Mouse (Mus musculus) heart, adult 2 months (tissue): ENCODE data around the gene Reep3. TPM values are rescaled to one million over a fixed set of nuclear protein-coding genes. Genes with fewer than 3 reads are reported as not detected.

Source experiments
- DNase-seq, 2 experiments: peaks; one replicate each; pipeline ENCODE4 v3.0.0; 2021
- H3K27ac ChIP-seq: fragments of 200-600 bp; 2 replicates; pipeline ENCODE4 v1.8.1; 2022
- H3K27me3 ChIP-seq: fragments of 200-500 bp; 2 replicates; pipeline ENCODE4 v1.6.1; 2012; ENCODE audit warnings: mild to moderate bottlenecking, low read length, inconsistent platforms, mixed read lengths; ENCODE audit not compliant: control insufficient read depth, insufficient read depth
- H3K36me3 ChIP-seq: fragments of 200-500 bp; 2 replicates; pipeline ENCODE4 v1.6.1; 2012; ENCODE audit warnings: low read length, inconsistent platforms; ENCODE audit not compliant: control insufficient read depth, insufficient read depth
- H3K4me1 ChIP-seq: fragments of 200-500 bp; 2 replicates; pipeline ENCODE4 v1.6.1; 2011; ENCODE audit warnings: low read length; ENCODE audit not compliant: control insufficient read depth, insufficient read depth
- H3K4me3 ChIP-seq: fragments of 200-600 bp; 2 replicates; pipeline ENCODE4 v1.8.1; 2022
- H3K79me2 ChIP-seq: fragments of 200-500 bp; replicated peaks from 2 replicates; pipeline ENCODE4 v1.6.1; 2012; ENCODE audit warnings: mild to moderate bottlenecking, inconsistent platforms, low read length, moderate library complexity, mixed read lengths; ENCODE audit not compliant: control insufficient read depth, insufficient read depth
- H3K9ac ChIP-seq: fragments of 200-500 bp; 2 replicates; pipeline ENCODE4 v1.6.1; 2012; ENCODE audit warnings: low read depth, mild to moderate bottlenecking, control low read depth, inconsistent platforms, low read length, mixed read lengths
- CTCF ChIP-seq: fragments of 200-600 bp; IDR thresholded peaks from 2 replicates; pipeline ENCODE4 v1.8.1; 2022; ENCODE audit warnings: antibody characterized with exemption, mild to moderate bottlenecking, moderate library complexity
- EP300 ChIP-seq: fragments of 200-500 bp; IDR thresholded peaks from 2 replicates; pipeline ENCODE4 v1.6.1; 2011; ENCODE audit warnings: low read depth, low read length, control low read depth; ENCODE audit not compliant: insufficient read depth
- POLR2A ChIP-seq: fragments of 200-500 bp; IDR thresholded peaks from 2 replicates; pipeline ENCODE4 v1.6.1; 2011; ENCODE audit warnings: mild to moderate bottlenecking, low read depth, low read length, control low read depth; ENCODE audit not compliant: insufficient read depth
- WGBS: fragments of 180-500 bp; shearing (Covaris S2); methylation state at CpG from one replicate; pipeline ENCODE4 v1.1.7; 2018; 5-methylcytosine and 5-hydroxymethylcytosine counted together
- intact Hi-C: fragments of 180-260 bp; cut with DNase I; formaldehyde crosslinking; loops from one replicate; pipeline ENCODE4 v1.15.1; 2025
- polyA plus RNA-seq: library from polyadenylated mRNA; depleted of rRNA; stranded (reverse); fragments of >200 nt; gene quantifications from 2 replicates; pipeline ENCODE4 v1.2.3, GENCODE M21; 2012
- total RNA-seq, 2 experiments: library from RNA; stranded (reverse); gene quantifications; 2 replicates each; pipeline ENCODE4 v1.2.3; 2021

Gene Reep3
- total and polyA plus RNA-seq, 3 experiments: 14.9 to 20.2 (median 19.7) TPM

GRCm38 (mm10) chr10:67072600-67072999 lies 24.1 kb downstream of the Reep3 start:
- TF ChIP-seq CTCF (no peak), POLR2A (no peak), EP300 (no peak)
- H3K4me1 ChIP-seq: peaks cover 12% of the 10 kb centered on the region
- H3K79me2 ChIP-seq: peaks cover 2% of the 10 kb centered on the region; the same call in 1 of the 2 replicates
- H3K9ac ChIP-seq: no peak overlapping the region
- 86% methylated on average over 4 of the region's 4 CpGs for WGBS
- DNase-seq: no peak
- no peak overlapping the region; the same call in 1 of the 2 replicates for H3K27ac ChIP-seq
- intact Hi-C loops: no loop called here
- 0 out of 2 replicates have a peak, but pooled peaks cover 3% of the 10 kb centered on the region for H3K36me3 ChIP-seq
- H3K27me3 ChIP-seq: no peaks in the 10 kb centered on the region
- no peak overlapping the region for H3K4me3 ChIP-seq

DNA sequence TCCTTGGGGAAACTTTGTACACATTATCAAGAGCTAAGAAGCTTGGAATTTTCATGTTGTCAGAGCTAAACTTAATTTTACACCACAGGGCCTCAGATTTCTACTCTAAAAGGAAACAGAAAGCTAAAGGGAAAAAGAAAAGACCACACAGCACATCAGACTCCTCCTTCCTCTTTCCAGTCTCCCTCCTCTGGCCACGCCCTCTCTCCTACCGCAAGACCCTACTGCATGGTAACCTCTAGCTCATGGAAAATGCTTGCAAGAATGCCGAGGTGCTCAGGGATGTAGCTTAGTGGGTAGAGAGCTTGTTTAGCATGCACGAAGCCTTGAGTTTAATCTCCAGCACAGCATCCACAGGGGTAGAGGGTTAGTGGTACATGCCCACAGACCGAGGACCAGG lies 24.9 kb downstream of the Reep3 start:
- WGBS: 61% methylated on average over 5 of the region's 5 CpGs
- no peak overlapping the region for H3K4me3 ChIP-seq
- H3K9ac ChIP-seq: no peak overlapping the region
- peak in 1 of 2 experiments; percentile 38 for DNase-seq
- TF ChIP-seq EP300 (no peak), CTCF (no peak), POLR2A (no peak)
- intact Hi-C loops: loop anchor here (1.0 kb wide), 1 partner anchor 43 kb away; no protein-coding TSS in a partner anchor
- no peaks in the 10 kb centered on the region for H3K27me3 ChIP-seq
- H3K79me2 ChIP-seq: peaks cover 2% of the 10 kb centered on the region; the same call in 1 of the 2 replicates
- H3K4me1 ChIP-seq: peaks cover 12% of the 10 kb centered on the region
- 0 out of 2 replicates have a peak, but pooled peaks cover 3% of the 10 kb centered on the region for H3K36me3 ChIP-seq
- H3K27ac ChIP-seq: peak overlapping the region; percentile 63

DNA sequence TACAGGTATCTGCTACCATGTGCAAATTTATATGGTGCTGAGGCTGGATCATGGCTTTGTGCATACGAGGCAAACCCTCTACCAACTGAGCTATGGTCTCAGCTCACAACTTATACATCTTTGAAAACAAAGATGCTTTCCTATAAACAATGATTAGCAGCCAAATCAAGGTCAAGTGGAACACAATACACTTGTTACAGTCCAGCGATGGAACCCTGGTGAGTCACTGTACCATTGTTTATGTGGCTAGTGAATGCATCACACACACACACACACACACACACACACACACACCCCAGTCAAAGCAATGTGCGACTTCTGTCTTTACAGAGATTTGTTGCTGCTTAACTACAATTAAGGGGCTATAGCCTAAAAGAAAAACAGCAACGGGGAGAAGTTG lies 25.4 kb downstream of the Reep3 start:
- Histone ChIP-seq H3K4me1 (peaks cover 12% of the 10 kb centered on the region), H3K36me3 (0 out of 2 replicates have a peak, but pooled peaks cover 3% of the 10 kb centered on the region), H3K27me3 (no peaks in the 10 kb centered on the region), H3K4me3 (no peak overlapping the region), H3K79me2 (peaks cover 2% of the 10 kb centered on the region; the same call in 1 of the 2 replicates), H3K9ac (no peak overlapping the region), H3K27ac (peak overlapping the region; percentile 63)
- intact Hi-C loops: loop anchor here (1.0 kb wide), 1 partner anchor 44 kb away; no protein-coding TSS in a partner anchor
- WGBS: 34% methylated on average over 4 of the region's 4 CpGs
- no peak for DNase-seq
- TF ChIP-seq CTCF: no peak
- TF ChIP-seq POLR2A: no peak
- TF ChIP-seq EP300: no peak

GRCm38 (mm10) chr10:67069013-67069412 lies 27.7 kb downstream of the Reep3 start:
- Histone ChIP-seq H3K27me3 (no peaks in the 10 kb centered on the region), H3K36me3 (peaks cover 4% of the 10 kb centered on the region), H3K4me1 (peaks cover 12% of the 10 kb centered on the region), H3K4me3 (peak overlapping the region; percentile 25), H3K79me2 (peaks cover 5% of the 10 kb centered on the region; the same call in 1 of the 2 replicates), H3K27ac (peak overlapping the region; percentile 75), H3K9ac (no peak overlapping the region)
- intact Hi-C loops: no loop called here
- 54% methylated on average over 10 of the region's 10 CpGs for WGBS
- TF ChIP-seq POLR2A (no peak), CTCF (no peak), EP300 (no peak)
- DNase-seq: peak in 1 of 2 experiments; percentile 56

DNA sequence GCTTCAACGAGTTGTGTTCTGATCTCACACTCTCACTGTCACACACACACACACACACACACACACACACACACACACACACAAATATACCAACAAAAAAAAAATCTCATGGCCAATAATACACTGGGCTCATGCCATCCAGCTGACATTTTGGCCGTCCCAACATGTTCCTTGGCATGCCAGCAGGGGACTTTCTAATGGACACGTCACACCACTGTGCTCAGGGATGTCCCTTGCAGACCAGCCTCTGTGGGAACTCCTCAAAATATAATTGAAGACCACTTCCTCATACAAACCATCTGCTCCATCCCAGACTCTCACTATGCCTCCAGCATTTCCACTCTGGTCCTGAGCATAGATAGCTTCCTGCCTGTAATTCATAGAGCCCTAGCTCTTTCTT lies 30.3 kb downstream of the Reep3 start:
- Histone ChIP-seq H3K4me3 (no peak overlapping the region), H3K4me1 (peaks cover 13% of the 10 kb centered on the region), H3K27ac (no peak overlapping the region), H3K36me3 (peaks cover 5% of the 10 kb centered on the region), H3K27me3 (no peaks in the 10 kb centered on the region), H3K9ac (no peak overlapping the region), H3K79me2 (peaks cover 5% of the 10 kb centered on the region; the same call in 1 of the 2 replicates)
- TF ChIP-seq CTCF (peak; percentile 37), EP300 (no peak), POLR2A (no peak)
- intact Hi-C loops: no loop called here
- whole genome bisulfite sequencing: 37% methylated on average over 3 of the region's 3 CpGs
- DNase-seq: no peak

DNA sequence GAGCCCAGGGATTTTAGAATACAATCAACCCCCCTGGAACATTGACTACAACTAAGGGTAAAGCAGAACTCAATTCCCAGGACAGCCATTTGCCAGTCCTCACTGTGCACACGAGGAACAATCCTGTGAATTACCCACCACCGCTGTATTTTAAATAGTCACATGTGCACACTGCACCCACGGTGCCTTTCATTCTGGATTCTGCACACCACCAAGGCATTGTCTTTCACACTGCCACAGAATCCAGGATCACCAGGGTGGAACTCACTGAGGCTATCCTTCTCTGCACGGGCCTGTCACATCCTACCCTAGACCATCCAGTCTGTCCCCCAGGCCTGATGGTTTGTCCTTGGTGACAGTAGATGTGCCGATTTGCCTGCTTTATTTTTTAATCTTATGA lies 30.8 kb downstream of the Reep3 start:
- Histone ChIP-seq H3K27me3 (no peaks in the 10 kb centered on the region), H3K4me3 (no peak overlapping the region), H3K79me2 (peaks cover 5% of the 10 kb centered on the region; the same call in 1 of the 2 replicates), H3K27ac (no peak overlapping the region; the same call in 1 of the 2 replicates), H3K9ac (no peak overlapping the region), H3K36me3 (peaks cover 7% of the 10 kb centered on the region), H3K4me1 (peaks cover 14% of the 10 kb centered on the region)
- DNase-seq: no peak
- intact Hi-C loops: no loop called here
- 53% methylated on average over 5 of the region's 5 CpGs for WGBS
- no peak for TF ChIP-seq EP300
- TF ChIP-seq CTCF: no peak
- TF ChIP-seq POLR2A: no peak
